Mouse (Mus musculus) liver (tissue): ENCODE measurements around the gene Dtx4.
A peak's percentile ranks its signal among the peaks of the same experiment; 100 is the strongest.
"Not testable (repeated sequence)": the region's sequence is repeated elsewhere in the genome, so short reads cannot be mapped to it uniquely, and the experiment has no call there.

Source experiments
- DNase-seq: peaks from one replicate; pipeline ENCODE4 v3.0.0-alpha.2; 2020; ENCODE audit warnings: mixed read lengths

Dtx4 gene

DNA sequence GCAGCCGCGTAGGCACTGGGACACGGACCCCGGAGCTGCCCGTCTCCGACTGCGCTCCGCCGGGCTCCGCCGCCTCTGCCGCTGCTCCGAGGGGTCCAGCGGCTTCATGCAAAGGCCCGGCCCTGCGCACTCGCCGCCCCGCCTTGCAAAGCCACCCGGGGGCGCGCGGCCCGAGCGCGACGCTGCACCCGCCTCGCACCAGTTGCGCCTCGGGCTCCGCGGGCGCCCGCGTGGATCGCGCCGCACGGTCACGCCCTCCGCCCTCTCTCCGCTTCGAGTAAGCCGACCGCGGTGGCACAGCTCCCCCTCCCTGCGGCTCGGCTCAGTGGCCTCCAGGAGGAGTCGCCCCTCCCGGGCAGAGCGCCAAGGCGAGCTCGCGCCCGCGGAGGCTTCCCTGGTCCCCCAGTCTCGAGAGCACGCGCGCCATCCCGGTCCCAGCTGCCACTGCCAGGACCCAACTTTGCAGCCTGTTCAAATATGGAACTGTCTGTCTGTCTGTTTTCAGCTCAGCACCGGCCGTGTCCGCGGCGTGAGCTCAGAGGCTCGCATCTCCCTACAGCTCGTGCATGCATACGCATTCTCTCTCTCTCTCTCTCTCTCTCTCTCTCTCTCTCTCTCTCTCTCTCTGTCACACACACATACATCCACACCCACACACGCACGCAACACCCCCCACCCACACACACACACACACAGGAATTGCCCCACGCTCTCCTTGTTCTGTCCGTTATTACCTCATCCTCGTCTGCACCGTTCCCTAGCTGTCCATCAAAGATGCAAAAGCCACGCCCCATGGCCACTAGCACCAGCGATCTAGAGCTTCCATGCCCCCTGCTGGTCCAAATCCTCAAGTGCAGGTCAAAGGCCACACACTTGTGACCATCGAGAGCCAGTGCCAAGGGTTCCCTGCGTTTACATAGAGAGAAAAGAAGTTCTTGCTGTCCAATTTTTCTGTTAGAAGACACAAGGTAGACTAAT is at the start of gene Dtx4:
TSS of gene Dtx4 (minus strand) at position 85 of the 978 bp plus-strand sequence.
- DNase-seq: peak; percentile 86

DNA sequence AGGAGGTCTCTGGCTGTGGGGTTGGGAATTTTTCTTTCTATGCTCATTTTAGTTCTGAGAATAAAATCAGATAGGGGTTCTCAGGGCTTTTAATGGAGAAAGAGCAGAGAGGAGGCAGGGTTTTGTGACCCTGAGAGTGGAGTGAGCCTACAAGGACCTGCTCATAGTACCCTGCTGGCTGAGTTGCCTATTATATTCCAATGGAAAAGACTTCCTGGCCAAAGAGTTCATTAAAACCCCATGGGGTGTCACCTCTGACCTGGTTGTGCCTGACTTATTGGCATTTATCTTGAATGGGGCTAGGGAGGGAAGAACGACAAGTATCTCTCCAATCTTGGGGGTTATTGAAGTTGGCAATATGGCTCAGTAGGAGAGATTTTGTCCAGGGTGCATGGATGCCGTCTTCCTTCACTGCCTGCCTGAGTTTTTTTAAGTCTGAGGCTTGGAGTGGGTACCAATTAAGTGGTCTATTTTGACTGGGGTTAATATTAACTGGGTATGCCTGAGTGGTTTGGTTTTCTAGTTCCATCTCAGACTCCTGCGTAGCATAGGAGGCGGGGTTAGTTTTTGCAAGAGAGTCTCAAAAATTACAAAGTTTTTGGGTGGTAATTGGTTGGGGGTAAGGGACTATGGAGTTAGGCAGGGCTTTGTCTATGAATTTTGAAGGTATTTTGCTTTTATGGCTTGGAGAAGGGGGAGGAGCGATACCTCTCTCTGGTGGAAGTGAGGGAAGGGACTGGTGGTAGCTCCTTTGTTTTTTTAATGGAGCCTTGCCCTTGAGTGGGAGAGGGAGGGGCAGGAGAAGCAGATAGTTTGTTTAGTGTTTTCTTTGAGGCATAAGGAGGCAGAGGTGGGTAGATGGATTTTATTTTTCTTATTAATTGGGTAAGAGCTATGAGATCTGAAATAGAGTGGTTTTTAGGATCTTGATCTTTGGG is 49.0 kb upstream of the Dtx4 start:
- no peak for DNase-seq

DNA sequence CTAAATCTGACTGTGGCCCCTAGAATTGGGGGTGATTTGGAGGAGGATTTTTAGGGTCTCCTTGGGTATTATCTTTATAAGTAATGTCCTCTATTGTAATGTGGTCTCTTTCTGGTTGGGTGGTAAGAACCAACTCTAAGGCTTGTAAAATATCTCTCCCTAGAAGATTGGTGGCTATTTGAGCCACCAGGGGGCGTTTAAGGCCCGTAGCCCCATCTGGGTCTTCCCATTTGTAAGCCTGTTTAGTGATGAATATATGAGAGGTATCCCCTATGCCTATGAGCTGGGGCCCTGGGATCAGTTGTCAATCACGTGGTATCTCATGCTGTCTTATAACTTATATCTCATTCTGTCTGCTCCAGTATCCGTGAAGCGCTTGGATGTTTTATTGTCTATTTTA is 47.9 kb upstream of the Dtx4 start:
- DNase-seq: peak; percentile 48

DNA sequence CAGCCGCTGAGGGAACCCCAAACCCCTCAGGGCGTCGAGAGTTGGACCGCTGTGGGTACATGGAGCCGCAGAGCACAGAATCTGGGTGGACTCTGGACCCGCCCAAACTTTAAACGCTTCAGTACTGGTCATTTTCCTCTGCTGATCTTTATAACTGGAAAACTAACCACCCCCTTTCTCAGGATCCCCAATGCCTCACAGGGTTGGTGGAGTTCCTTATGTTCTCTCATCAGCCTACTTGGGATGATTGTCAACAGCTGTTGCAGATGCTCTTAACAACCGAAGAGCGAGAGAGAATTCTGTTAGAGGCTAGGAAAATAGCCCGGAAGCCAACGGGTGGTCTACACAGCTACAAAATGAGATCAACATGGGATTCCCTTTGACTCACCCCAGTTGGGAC is 44.2 kb upstream of the Dtx4 start, which contains the start of gene Fam111a:
TSS of gene Fam111a (plus strand) at position 301 of the 400 bp plus-strand sequence.
- DNase-seq: not testable (repeated sequence)

DNA sequence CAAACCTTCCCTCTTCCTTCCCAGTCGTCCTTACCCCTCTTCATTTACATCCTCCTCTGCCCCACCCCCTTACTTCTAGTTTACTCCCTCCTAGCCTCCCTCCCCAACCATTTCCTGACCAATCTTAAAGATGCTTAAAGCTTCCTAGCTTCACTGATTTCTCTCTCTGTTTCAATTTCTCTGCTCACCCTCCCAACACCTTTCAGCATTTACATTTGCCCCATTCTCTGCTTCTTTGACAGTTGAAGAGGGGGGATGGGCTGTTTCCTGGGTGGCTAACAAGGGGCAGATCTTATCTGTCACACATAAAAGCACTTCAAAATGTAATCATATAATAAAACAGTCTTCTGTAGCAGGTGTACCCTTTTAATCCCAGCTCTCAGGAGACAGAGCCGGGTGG is 40.4 kb upstream of the Dtx4 start:
- no peak for DNase-seq

DNA sequence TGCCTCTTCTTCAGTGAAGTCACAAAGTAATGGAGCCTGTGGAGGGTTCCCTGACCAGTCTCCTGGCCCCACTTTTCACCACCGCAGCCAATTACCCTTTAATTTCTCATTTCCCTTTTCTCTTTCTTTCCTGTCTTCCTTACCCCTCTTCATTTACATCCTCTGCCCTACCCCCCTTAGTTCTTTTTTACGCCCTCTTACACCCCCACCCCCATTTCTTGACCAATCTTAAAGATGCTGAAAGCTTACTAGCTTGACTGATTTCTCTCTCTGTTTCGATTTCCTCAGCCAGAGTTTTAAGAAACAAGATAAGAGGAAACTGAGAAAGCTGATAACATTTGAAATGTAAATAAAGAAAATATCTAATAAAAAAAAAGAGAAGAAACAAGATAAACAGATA is 39.5 kb upstream of the Dtx4 start:
- DNase-seq: no peak

DNA sequence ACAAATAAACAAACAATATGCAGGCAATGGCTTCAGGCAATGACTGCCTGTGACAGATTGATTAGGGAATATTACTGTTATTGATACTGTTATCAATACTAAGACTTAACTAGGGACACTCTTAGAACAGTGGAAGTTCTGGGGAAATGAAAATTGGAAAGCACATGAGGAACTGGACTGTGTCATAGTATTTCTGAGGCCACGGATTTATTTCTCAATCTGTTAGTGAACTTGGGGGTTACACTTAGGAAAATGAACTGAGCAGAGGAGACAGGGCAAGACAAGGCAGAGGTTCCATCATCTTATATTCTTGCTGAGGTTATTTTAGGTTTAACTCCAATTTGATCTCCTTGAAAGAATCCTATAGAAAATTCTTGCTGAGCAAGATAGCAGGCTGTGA is 38.7 kb upstream of the Dtx4 start:
- DNase-seq: no peak

DNA sequence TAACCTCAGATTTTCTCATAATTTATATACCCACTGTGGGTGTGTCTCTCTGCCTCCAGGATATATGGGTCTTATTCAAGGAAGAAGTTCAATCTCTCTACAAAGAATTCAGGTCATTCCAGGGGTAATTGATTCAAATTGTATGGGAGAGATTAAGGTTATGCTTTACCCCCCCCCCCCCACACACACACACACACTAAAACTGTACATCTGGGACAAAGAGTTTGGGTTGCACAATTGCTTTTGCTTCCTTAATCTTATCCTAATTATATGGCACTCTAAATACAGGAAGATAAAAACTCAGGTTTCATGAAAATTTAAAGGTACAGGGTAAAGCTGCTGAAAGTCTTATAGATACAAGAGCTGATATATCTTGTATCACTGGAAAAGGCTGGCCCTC is 35.9 kb upstream of the Dtx4 start:
- DNase-seq: no peak

DNA sequence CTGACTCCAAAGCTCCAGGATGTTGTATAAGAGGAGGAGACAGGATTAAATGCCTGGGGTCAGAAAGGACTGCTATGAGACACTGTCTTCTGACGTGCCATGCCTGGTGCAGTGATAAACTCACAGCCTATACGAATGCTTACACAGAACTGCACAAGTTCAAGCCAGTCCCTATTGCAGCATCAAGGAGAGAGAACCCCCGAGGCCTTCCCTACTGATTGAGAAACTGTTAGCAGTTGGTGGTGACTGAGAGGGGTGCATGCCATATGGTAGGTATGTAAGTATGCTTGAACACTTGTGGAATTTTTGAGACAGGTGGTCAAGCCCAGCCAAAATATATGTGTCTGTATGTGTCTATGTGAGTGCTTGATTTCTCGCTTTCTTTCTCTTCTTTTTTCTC is 22.1 kb upstream of the Dtx4 start:
- no peak for DNase-seq

DNA sequence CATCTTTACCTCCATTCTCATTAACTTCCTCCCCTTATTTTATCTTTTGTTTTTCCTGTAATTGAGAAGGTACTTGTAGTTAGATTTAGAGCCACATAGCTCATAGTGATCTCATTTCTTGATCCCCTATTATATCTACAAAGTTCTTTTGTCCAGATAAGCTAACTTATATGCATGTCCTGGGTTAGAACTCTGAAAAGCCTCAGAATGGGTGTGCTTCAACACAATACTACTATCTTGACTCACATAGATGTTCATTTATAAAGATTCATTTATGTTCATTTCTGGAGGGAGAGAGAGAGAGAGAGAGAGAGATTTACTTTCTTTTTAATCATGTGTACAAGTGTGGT is 17.3 kb upstream of the Dtx4 start:
- no peak for DNase-seq

DNA sequence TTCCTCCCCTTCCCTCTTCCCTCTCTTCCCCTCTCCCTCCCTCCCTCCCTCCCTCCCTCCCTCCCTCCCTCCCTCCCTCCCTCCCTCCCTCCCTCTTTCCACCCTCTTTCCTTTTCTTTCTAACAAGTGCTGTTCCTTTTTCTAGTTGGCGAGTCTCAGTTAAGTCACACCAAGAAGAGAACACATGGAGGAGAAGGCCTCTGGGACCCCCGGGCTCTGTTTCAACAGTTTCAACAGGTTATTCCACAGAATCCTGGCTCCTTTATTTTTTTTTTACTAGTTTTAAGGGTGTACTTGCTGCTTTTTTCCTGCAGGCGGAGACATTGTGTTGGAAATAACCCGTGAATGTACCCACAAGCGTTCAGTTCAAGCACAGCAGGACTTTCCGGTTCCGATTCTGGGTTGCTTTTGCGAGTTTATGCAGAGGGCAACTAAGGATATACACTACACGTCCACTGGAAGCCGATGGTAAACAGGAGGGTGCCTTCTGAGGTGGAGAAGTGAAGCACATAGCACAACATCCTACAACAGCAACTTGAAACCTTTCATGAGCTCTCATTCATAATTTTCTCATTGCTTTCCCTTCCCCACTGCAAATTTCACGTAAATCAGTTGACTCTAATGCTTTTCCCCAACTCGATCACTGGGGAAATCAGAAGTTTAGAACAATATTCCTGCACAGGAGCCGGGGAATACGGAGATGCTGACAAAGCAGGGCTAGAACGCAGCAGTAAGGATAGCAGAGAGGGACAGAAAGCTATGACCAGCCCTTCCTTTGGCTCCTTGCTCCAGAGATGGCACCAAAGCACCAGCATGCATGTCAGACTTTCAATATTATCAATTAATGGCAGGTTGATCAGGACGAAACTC is 16.7 kb upstream of the Dtx4 start:
- peak; percentile 14 for DNase-seq

DNA sequence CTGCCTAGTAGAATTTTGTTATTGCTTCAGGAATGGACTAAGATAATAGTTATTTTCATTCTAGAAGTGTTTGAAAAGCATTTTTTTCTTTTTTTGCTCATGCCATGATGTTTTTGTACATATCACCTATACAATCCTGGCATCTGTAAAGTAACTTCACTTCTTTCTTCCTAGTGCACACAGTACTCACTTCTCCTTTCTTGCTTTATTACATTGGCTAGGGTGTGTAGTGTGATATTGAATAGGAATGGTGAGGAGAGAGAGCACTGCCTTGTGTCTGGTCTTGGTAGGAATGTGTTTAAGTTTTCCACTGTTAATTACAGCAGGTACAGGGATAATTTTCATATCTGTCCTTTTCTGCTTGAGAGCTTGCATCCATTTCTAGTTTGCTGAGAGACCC is 13.4 kb upstream of the Dtx4 start:
- DNase-seq: no peak

DNA sequence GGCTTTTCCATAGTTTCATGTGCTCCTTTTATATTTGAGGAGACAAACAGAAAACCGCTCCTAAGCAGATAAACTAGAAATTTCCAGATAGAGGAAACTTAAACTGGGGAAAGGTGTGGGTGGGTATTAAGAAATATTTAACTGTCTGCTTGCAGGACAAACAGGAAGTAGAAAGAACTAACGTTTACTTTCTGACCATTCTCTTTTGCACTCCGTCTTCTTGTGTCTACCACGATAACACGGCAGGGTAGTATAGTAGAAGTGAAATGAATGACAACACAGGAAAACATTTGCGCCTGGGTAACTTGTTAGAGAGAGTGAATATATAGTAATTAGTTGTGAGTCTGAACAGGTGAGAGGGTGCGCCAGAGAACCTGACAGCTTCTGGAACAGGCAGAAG is 1.5 kb upstream of the Dtx4 start:
- no peak for DNase-seq

DNA sequence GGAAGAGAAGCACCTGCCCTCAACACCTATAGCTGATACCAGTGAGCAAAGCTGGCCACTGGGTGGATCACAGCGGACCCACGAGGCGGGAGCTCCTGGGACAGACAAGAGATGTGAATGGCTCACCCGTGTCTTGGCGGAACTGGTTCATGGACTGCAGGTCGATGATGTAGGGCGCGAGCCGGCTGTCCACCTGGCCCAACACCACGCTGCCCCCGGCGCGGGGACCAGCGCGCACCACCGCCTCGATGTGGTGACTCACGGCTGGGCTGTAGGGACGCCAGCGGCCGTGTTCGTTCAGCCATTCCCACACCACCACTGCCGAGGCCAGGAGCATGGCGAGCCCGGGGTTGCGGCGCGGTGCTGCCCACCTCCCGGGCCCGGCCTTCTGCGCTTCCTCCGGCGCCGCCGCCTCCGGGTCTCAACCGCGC is 358 bp downstream of the Dtx4 start:
- DNase-seq: peak; percentile 12

DNA sequence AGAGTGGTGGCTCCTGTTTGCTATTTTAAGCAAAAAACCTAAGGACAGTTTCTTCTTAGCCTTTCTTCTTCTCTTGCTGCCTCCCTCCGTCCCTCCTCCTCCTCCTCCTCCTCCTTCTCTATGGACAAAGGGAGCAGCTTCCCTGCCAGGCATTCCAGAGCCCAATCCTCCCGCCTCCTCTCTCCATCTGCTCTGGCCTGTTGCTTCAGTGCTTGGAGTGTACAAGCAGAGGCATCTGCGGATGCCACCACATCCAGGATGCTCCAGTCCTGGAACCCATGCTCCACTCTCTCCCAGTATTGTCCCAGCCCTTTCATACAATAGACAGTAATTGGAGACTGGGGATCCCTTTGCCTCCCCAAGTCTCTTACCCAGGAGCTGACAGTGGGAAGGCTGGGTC is 1.1 kb downstream of the Dtx4 start:
- no peak for DNase-seq

DNA sequence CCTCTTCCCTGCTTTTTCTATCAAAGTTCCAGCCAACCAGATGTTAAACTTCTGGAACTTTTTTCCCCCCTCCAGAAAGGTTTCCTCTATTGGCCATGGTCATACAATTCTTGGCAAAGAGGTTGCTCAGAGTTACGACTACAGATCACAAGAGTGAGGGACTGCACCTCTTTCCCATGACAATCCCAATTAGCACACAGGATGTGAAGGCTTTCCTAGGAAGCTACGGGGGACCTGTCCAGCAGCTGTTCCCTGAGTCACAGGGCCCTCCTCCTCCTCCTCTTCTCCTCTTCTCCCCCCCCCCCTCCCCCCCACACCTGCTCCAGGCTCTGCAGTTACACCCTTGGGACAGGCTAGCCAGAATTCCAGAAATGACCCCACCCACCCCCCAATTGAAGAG is 1.8 kb downstream of the Dtx4 start:
- no peak for DNase-seq

DNA sequence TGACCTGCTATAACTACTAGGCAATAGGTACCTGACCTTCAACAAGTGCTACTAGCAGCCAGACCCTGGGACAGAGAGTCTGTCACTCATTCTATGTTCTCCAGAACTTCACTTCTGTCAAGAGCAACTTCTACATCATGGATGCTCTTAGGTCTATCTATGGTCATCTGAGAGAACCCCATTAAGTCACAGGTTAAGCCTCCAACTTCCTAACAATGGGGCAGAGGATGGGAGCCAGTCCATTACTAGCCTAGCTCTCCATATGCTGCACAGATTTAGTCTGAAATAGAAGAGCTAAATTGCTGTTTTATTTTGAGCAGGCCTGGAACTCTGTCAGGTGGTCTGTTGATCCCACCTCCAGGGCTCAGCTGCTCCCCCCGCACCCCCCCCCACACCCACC is 2.3 kb downstream of the Dtx4 start:
- DNase-seq: no peak

DNA sequence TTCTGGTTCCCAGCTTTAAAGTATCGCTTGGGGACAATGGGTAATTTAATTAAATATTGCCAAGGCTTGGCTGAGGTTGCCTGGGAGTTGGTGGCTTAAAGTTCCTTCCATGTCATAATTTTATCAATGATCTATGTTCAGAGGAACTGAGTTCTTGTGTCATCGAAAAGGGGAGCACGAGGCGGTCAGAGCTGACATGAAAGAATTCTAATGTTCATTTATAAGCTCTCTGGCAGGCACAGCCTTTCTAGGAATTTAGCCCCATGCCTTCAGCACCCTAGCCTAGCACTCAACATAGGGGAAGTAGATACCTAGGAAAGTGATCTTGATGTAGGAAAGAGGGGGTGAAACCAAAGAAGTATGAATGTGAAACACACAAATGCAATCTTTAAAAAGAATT is 2.9 kb downstream of the Dtx4 start:
- DNase-seq: no peak

DNA sequence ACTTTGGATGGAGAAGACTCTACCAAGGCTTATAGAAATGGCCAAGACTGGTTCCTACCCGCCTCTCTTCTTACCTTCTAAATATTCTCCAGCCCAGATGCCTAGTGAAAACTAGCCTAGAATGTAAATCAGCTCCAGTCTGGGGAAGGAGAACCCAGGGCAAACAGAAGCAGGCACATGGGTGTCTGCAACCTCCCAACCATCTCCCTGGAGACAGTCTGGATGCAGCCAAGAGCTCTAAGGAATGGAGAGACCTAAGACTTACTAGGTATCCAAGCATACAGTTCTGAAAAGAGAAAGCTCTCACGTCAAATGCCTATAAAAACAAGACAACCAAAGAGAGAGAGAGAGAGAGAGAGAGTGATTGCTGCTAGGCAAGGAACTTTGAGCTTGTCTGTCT is 3.3 kb downstream of the Dtx4 start:
- DNase-seq: no peak

DNA sequence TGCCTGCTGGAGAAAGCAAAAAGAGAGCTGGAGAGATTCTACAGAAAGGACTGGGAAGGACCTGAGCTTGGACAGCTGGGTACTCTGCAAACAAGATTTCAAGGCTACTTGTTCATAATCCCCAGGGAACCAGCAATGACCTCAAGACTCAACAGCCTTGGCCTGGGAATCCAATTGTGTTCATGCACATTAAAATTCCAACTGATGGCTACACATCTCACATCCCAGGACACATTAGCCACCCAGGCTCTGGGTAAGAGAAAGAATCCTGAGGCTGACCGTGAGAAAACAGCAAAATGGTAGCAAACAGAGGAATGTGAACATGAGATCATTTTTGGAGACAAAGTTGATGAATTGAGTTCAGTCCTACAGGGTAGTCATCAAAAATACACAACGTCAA is 5.0 kb downstream of the Dtx4 start:
- no peak for DNase-seq

DNA sequence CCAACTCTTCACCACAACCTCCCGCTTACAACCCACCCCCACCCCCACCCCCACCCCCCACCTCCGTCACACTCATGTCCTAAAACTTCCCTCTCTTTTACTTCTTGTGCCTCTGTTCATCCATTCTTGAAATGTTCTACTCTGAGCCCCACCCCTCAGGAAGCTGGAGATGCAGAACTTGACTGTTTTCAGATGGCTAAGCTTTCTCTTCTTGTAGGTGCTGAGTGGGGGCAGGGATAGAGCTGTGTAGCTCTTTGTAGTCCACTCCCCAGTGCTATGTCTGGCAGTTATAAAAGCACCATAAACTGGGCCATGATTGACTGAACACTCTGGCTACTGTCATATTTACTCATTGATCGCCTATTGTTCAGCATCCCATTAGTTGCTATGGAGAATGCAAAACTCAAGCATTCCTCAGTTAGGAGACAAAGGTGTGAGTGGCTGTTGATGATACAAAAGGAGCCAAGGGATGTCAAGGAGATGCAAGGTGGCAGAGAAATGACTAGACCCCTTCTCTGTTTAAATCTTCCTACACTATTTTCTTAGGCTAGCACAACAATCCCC is 6.2 kb downstream of the Dtx4 start:
- DNase-seq: no peak

DNA sequence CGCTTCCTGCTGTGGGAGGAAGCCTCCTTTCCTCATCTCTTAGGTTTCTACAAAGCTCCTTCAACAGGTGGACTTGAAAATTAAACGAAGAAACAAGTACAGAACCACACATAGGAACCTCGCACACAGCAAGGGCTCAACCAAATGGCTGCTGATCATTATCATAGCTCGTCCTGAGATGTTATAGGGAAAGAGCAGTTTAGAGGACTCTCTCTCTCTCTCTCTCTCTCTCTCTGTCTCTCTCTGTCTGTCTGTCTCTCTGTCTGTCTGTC is 7.1 kb downstream of the Dtx4 start:
- DNase-seq: no peak
